18 mouse cellular contexts compared by ENCODE assay signal in genomic region chr2:33002144-33002543, GRCm38 (mm10).
"Had no signal": no experiment of that assay in that cellular context is flagged by ENCODE, and none has a peak within 500 bp of the region (broad histone marks: within the 10 kb centered on the region; RNA-seq: fewer than 3 reads in every experiment).

No protein-coding gene starts in this region.

- H3K4me3 ChIP-seq: liver, embryonic 15.5 days; lung, embryonic 15.5 days; megakaryocyte, embryonic 14.5 days; midbrain, embryonic 13.5 days; midbrain, embryonic 15.5 days; neural tube, embryonic 12.5 days had no signal

- H3K9me3 ChIP-seq: liver, embryonic 15.5 days; lung, embryonic 15.5 days; megakaryocyte, embryonic 14.5 days; midbrain, embryonic 13.5 days; midbrain, embryonic 15.5 days; neural tube, embryonic 12.5 days had no signal

- DNase-seq: liver, postnatal 0 days; lung, adult 2 months; lung, postnatal 14 days; lung, postnatal 36 days; retina, postnatal 1 day; right cerebral cortex, postnatal 14 days; right cerebral cortex, postnatal 4 days; spleen, adult 18-20 months; thymus, adult 2 months; thymus, postnatal 25 days; thymus, postnatal 4 days had no signal

- H3K4me1 ChIP-seq: liver, embryonic 15.5 days; lung, embryonic 15.5 days; megakaryocyte, embryonic 14.5 days; midbrain, embryonic 13.5 days; midbrain, embryonic 15.5 days; neural tube, embryonic 12.5 days had no signal

- H3K36me3 ChIP-seq: liver, embryonic 15.5 days; lung, embryonic 15.5 days; neural tube, embryonic 12.5 days had no signal

- H3K27ac ChIP-seq: liver, embryonic 15.5 days; lung, embryonic 15.5 days; macrophage; midbrain, embryonic 13.5 days; midbrain, embryonic 15.5 days; neural tube, embryonic 12.5 days had no signal

- H3K27me3 ChIP-seq: liver, embryonic 15.5 days; lung, embryonic 15.5 days; midbrain, embryonic 13.5 days; midbrain, embryonic 15.5 days; neural tube, embryonic 12.5 days had no signal
